ENCODE assay signal across 18 mouse cellular contexts in the genomic region with DNA sequence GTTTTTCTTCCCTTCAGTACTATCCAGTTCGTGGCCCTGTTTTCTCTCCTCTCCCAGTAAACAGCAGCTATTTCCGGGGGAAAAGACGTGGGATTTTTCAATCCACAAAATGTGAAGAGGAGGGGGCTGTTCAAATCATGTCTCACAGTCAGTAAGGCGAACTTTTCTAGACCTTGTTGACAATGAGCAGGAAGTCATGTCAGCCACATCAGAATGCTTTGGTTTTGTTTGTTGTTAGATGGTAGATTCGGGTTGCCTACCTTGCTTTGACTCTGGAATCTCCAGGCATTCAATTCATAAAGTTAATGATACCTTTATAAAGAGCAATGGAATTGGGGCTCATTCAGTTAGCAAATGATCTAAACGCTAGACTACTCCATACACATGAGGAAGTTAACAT. TPM values are rescaled to one million over a fixed set of nuclear protein-coding genes. Genes with fewer than 3 reads are reported as not detected.
A peak's percentile ranks its signal among the peaks of the same experiment; 100 is the strongest.
DNase-seq lines count a peak whose midpoint lies in the region.
"Had no signal": no experiment of that assay in that cellular context is flagged by ENCODE, and none has a peak within 500 bp of the region (broad histone marks: within the 10 kb centered on the region; RNA-seq: fewer than 3 reads in every experiment).

No protein-coding gene starts in this region.

- intact Hi-C loops in heart, postnatal 25 days (cut with DNase I) = no loop called here
- intact Hi-C loops in left cerebral cortex, postnatal 14 days (cut with DNase I) = no loop called here
- intact Hi-C loops in left cerebral cortex, postnatal 36 days (cut with DNase I) = no loop called here

- peak; percentile 16 for DNase-seq in heart, adult 11 months
- DNase-seq in heart, postnatal 25 days (ENCODE audit: low spot score) = no peak
- DNase-seq in thymus, postnatal 14 days = peak; percentile 11
- DNase-seq in thymus, adult 18-20 months = no peak
- DNase-seq in T-cell, adult 2 months (ENCODE audit: low spot score) = peak; percentile 22
- no peak for DNase-seq in layer of hippocampus, postnatal 25 days (ENCODE audit: extremely low spot score in 1 of 2, low spot score in 1 of 2)
- DNase-seq in left cerebral cortex, postnatal 14 days (ENCODE audit: low spot score in 2 of 2) = no peak
- no peak for DNase-seq in left cerebral cortex, postnatal 36 days (ENCODE audit: low spot score in 2 of 2)
- DNase-seq: adrenal gland, adult 2 months; adrenal gland, postnatal 14 days; cerebellum, adult 11-12 months; cerebellum, adult 8-10 months; cerebellum, postnatal 10 days; cerebellum, postnatal 36 days; embryo, embryonic 11 days; gastrocnemius, postnatal 25 days; heart, adult 2 months; heart, postnatal 14 days had no signal

RNA-seq across cellular contexts. Expression of gene Akap6, which starts 30.2 kb away (rescaled TPM):
- total RNA-seq in heart, postnatal 25 days (2021) = 100 to 1,000 TPM in 1 of 2 experiments, 10 to 100 TPM in 1; 93.5 to 103 TPM
- 100 to 1,000 TPM; 121 to 133 TPM for total RNA-seq in layer of hippocampus, postnatal 25 days (2021)
- 100 to 1,000 TPM; 183 to 196 TPM for total RNA-seq in left cerebral cortex, postnatal 14 days (2021)
- total RNA-seq in left cerebral cortex, postnatal 36 days (2021) = 100 to 1,000 TPM; 174 to 175 TPM

Comparison
In these comparisons a context has a peak if more than half of its experiments do, and no peak if none do; other contexts are left out.
1. DNase-seq: peak in heart, adult 11 months (single experiment), thymus, postnatal 14 days (single experiment) and T-cell, adult 2 months (single experiment); none in heart, postnatal 25 days (single experiment), thymus, adult 18-20 months (0 of 2), layer of hippocampus, postnatal 25 days (0 of 2), left cerebral cortex, postnatal 14 days (0 of 2) and left cerebral cortex, postnatal 36 days (0 of 2).